Mouse (Mus musculus): ENCODE measurements around the gene Olfr70. TPM values are rescaled to one million over a fixed set of nuclear protein-coding genes. Genes with fewer than 3 reads are reported as not detected.

Gene Olfr70
- total and polyA plus RNA-seq, 3 experiments, result not detected

DNA sequence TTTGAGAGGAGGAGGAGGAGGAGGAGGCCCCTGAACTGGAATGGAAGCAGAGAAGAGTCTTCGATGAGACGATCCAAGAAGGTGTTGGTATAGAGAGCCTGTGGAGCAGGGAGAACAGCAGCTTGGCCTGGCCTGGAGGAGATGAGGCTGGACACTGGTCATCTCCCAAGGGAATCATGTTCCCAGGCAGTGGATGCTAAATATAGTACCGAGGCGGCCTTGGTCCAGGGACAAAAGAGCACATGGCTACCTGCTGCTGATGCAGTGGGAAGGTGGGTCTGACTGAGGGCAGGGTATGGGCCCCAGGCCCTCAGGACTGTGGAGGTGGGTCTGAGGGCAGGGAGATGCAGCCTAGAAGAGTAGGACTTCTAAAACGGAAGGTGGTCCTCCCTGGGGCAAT lies 32.6 kb upstream of the Olfr70 start:
- Histone ChIP-seq H3K27ac (ENCODE audit: insufficient read depth, low read depth) (no peak overlapping the region), H3K79me2 (replicated peaks; ENCODE audit: control insufficient read depth, extremely low read depth, insufficient read depth, poor library complexity, severe bottlenecking) (no peaks in the 10 kb centered on the region), H3K27me3 (replicated peaks) (peaks cover 89% of the 10 kb centered on the region), H3K4me2 (ENCODE audit: insufficient read depth, low read depth, poor library complexity, severe bottlenecking) (no peak overlapping the region), H3K4me3 (replicated peaks in 1 of 3; ENCODE audit: low read depth in 2 of 3, low read length in 2 of 3, poor library complexity in 1 of 3) (no peak overlapping the region), H3K36me3 (replicated peaks in 1 of 2; ENCODE audit: control insufficient read depth in 1 of 2, insufficient read depth in 1 of 2, low read length in 1 of 2) (no peaks in the 10 kb centered on the region), H3K9ac (ENCODE audit: insufficient read depth, low read depth) (no peak overlapping the region), H3K9me3 (replicated peaks; ENCODE audit: low read length) (no peaks in the 10 kb centered on the region), H3K4me1 (ENCODE audit: control insufficient read depth in 1 of 2, insufficient read depth in 2 of 2) (no peaks in the 10 kb centered on the region)
- TF ChIP-seq MXI1 (IDR thresholded peaks at IDR 0.05; ENCODE audit: low read depth, low read length) (no peak), NRF1 (IDR thresholded peaks at IDR 0.05; ENCODE audit: low read depth, low read length) (no peak), ZNF384 (IDR thresholded peaks at IDR 0.05; ENCODE audit: low read depth, low read length) (no peak), TCF12 (IDR thresholded peaks at IDR 0.05; ENCODE audit: low read depth, low read length) (no peak), SMC3 (IDR thresholded peaks at IDR 0.05; ENCODE audit: low read depth, low read length) (no peak), MAZ (IDR thresholded peaks at IDR 0.05; ENCODE audit: low read depth, low read length) (no peak), IRF4 (IDR thresholded peaks at IDR 0.05; ENCODE audit: low read depth, low read length) (no peak), JUN (IDR thresholded peaks at IDR 0.05; ENCODE audit: insufficient read depth, low read depth, low read length) (no peak), USF2 (conservative IDR thresholded peaks at IDR 0.05; ENCODE audit: low read depth, low read length) (no peak), GABPA (IDR thresholded peaks at IDR 0.05; ENCODE audit: insufficient replicate concordance, low read depth, low read length) (no peak)
- DNase-seq (ENCODE audit: extremely low read depth), result no peak
- dilution Hi-C loops (cut with MboI; ENCODE audit: extremely low pct_ligation_motif_present, extremely low pct_unique_long_range_greater_than_20kb, low sequenced_read_pairs) (no loop called here), in situ Hi-C loops (cut with MboI; ENCODE audit: low pct_ligation_motif_present, low pct_unique_long_range_greater_than_20kb, low sequenced_read_pairs) (loop anchor here (10.0 to 25.0 kb wide), 2 partner anchors 122 to 254 kb away; partner anchors contain the start of genes Ccin and Olfr155)

DNA sequence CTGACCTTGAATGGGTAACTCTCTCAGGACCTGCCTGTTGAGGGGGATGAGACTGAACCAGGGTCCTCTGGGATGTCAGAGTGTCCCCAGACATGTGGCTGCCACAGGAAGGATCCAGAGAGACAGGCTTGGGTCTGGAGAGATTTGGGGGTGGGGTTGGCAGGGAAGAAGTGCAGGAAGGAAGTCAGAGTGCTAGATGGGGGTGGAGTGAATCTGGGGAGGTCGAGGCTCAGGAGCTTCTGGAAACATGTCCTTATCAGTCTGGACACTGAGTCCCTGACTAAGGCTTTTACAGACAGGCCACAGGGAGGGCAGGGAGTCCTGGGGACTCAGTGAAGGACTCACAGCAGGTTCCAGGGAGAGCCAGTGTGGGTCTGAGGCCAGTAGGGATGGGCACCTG lies 31.6 kb upstream of the Olfr70 start:
- peaks cover 89% of the 10 kb centered on the region for H3K27me3 ChIP-seq (replicated peaks)
- in situ Hi-C loops (cut with MboI; ENCODE audit: low pct_ligation_motif_present, low pct_unique_long_range_greater_than_20kb, low sequenced_read_pairs) (loop anchor here (10.0 to 25.0 kb wide), 2 partner anchors 123 to 255 kb away; partner anchors contain the start of genes Ccin and Olfr155), dilution Hi-C loops (cut with MboI; ENCODE audit: extremely low pct_ligation_motif_present, extremely low pct_unique_long_range_greater_than_20kb, low sequenced_read_pairs) (no loop called here)
- H3K4me3 ChIP-seq (replicated peaks in 1 of 3; ENCODE audit: low read depth in 2 of 3, low read length in 2 of 3, poor library complexity in 1 of 3), result no peak overlapping the region
- no peak overlapping the region for H3K9ac ChIP-seq (ENCODE audit: insufficient read depth, low read depth)
- no peak overlapping the region for H3K4me2 ChIP-seq (ENCODE audit: insufficient read depth, low read depth, poor library complexity, severe bottlenecking)
- no peaks in the 10 kb centered on the region for H3K79me2 ChIP-seq (replicated peaks; ENCODE audit: control insufficient read depth, extremely low read depth, insufficient read depth, poor library complexity, severe bottlenecking)
- no peaks in the 10 kb centered on the region for H3K9me3 ChIP-seq (replicated peaks; ENCODE audit: low read length)
- no peak overlapping the region for H3K27ac ChIP-seq (ENCODE audit: insufficient read depth, low read depth)
- no peaks in the 10 kb centered on the region for H3K36me3 ChIP-seq (replicated peaks in 1 of 2; ENCODE audit: control insufficient read depth in 1 of 2, insufficient read depth in 1 of 2, low read length in 1 of 2)
- TF ChIP-seq USF1 (IDR thresholded peaks at IDR 0.05; ENCODE audit: low read depth, low read length) (no peak), NRF1 (IDR thresholded peaks at IDR 0.05; ENCODE audit: low read depth, low read length) (no peak), CTCF (conservative IDR thresholded peaks at IDR 0.05 in 1 of 2, IDR thresholded peaks at IDR 0.05 in 1 of 2; ENCODE audit: low read depth in 2 of 2, low read length in 2 of 2) (no peak), IRF4 (IDR thresholded peaks at IDR 0.05; ENCODE audit: low read depth, low read length) (no peak), UBTF (IDR thresholded peaks at IDR 0.05; ENCODE audit: low read depth, low read length) (no peak), POLR2AphosphoS2 (IDR thresholded peaks at IDR 0.05; ENCODE audit: low read depth, low read length) (no peak), GABPA (IDR thresholded peaks at IDR 0.05; ENCODE audit: insufficient replicate concordance, low read depth, low read length) (no peak), SIN3A (IDR thresholded peaks at IDR 0.05; ENCODE audit: low read length) (no peak), CHD2 (IDR thresholded peaks at IDR 0.05; ENCODE audit: low read length) (no peak), RAD21 (IDR thresholded peaks at IDR 0.05; ENCODE audit: low read depth, low read length) (no peak), MXI1 (IDR thresholded peaks at IDR 0.05; ENCODE audit: low read depth, low read length) (no peak), TBP (conservative IDR thresholded peaks at IDR 0.05; ENCODE audit: low read depth, low read length) (no peak), JUND (conservative IDR thresholded peaks at IDR 0.05; ENCODE audit: low read depth, low read length) (no peak)
- H3K4me1 ChIP-seq (ENCODE audit: control insufficient read depth in 1 of 2, insufficient read depth in 2 of 2), result no peaks in the 10 kb centered on the region
- no peak for DNase-seq (ENCODE audit: extremely low read depth)

Data from CH12.LX (cell line).